Mouse (Mus musculus) MEL (cell line): Measurements from ENCODE around the gene Slc7a8. TPM values are rescaled to one million over a fixed set of nuclear protein-coding genes. Genes with fewer than 3 reads are reported as not detected.

Experiments
- DNase-seq: peaks from one replicate; pipeline ENCODE4 v3.0.0; 2011; ENCODE audit warnings: low read depth, low spot score
- H3K27ac ChIP-seq: 2 replicates; pipeline ENCODE4 v1.5.1; 2012; ENCODE audit warnings: low read depth, mild to moderate bottlenecking, control low read depth, low read length, moderate library complexity; ENCODE audit not compliant: control insufficient read depth
- H3K27me3 ChIP-seq, 2 experiments: fragments of 150-350 bp in 1 of 2; sonication (generic) in 1 of 2; 2 replicates each; pipeline ENCODE4 v1.6.1; 2012; ENCODE audit warnings: low read length in 2 of 2, mild to moderate bottlenecking in 2 of 2, improper control_type of control experiment in 1 of 2, moderate library complexity in 1 of 2; ENCODE audit not compliant: insufficient read depth in 2 of 2, control insufficient read depth in 1 of 2
- H3K36me3 ChIP-seq, 2 experiments: 2 replicates each; pipeline ENCODE4 v1.6.1; 2012 to 2014; ENCODE audit warnings: low read length in 2 of 2, improper control_type of control experiment in 1 of 2, inconsistent platforms in 1 of 2, mild to moderate bottlenecking in 1 of 2; ENCODE audit not compliant: insufficient read depth in 2 of 2, control insufficient read depth in 1 of 2
- H3K4me1 ChIP-seq, 2 experiments: fragments of 150-350 bp in 1 of 2; sonication (generic) in 1 of 2; 2 replicates each; pipeline ENCODE4 v1.6.1; 2012; ENCODE audit warnings: low read length in 2 of 2, improper control_type of control experiment in 1 of 2, mild to moderate bottlenecking in 1 of 2; ENCODE audit not compliant: insufficient read depth in 2 of 2, control insufficient read depth in 1 of 2
- H3K4me3 ChIP-seq, 2 experiments: fragments of 150-350 bp in 1 of 2; sonication (generic) in 1 of 2; 2 replicates each; pipeline ENCODE4 v1.5.1; 2012; ENCODE audit warnings: low read depth in 2 of 2, low read length in 2 of 2, mild to moderate bottlenecking in 2 of 2, moderate library complexity in 2 of 2, control low read depth in 1 of 2, improper control_type of control experiment in 1 of 2; ENCODE audit not compliant: control insufficient read depth in 1 of 2, insufficient read depth in 1 of 2
- H3K79me2 ChIP-seq: 2 replicates; pipeline ENCODE4 v1.6.1; 2012; ENCODE audit warnings: mild to moderate bottlenecking, low read length, moderate library complexity; ENCODE audit not compliant: control insufficient read depth, poor library complexity, insufficient read depth
- H3K9ac ChIP-seq: 2 replicates; pipeline ENCODE4 v1.6.1; 2012; ENCODE audit warnings: low read depth, mild to moderate bottlenecking, control low read depth, low read length, moderate library complexity; ENCODE audit not compliant: control insufficient read depth, poor library complexity, severe bottlenecking
- H3K9me3 ChIP-seq: fragments of 150-350 bp; sonication (generic); replicated peaks from 2 replicates; pipeline ENCODE4 v1.6.1; 2012; ENCODE audit warnings: mild to moderate bottlenecking, low read length, improper control_type of control experiment, moderate library complexity; ENCODE audit not compliant: insufficient read depth
- CTCF ChIP-seq, 3 experiments: IDR thresholded peaks in 2 of 3; conservative IDR thresholded peaks in 1 of 3; 2 replicates each; pipeline ENCODE4 v1.5.1; 2011 to 2012; ENCODE audit warnings: low read length in 3 of 3, low read depth in 2 of 3, mild to moderate bottlenecking in 2 of 3, improper control_type of control experiment in 1 of 3, inconsistent platforms in 1 of 3, mixed read lengths in 1 of 3, moderate library complexity in 1 of 3; ENCODE audit not compliant: control insufficient read depth in 1 of 3, insufficient read depth in 1 of 3, poor library complexity in 1 of 3, severe bottlenecking in 1 of 3
- E2F4 ChIP-seq: IDR thresholded peaks from 2 replicates; pipeline ENCODE4 v1.6.1; 2011; ENCODE audit warnings: low read depth, low read length, improper control_type of control experiment, borderline replicate concordance
- ELF1 ChIP-seq: IDR thresholded peaks from 2 replicates; pipeline ENCODE4 v1.6.1; 2014; ENCODE audit warnings: low read depth, mild to moderate bottlenecking, inconsistent platforms, low read length, improper control_type of control experiment, moderate library complexity
- EP300 ChIP-seq, 2 experiments: IDR thresholded peaks; 2 replicates each; pipeline ENCODE4 v1.6.1; 2011; ENCODE audit warnings: improper control_type of control experiment in 2 of 2, low read length in 2 of 2, low read depth in 1 of 2, mild to moderate bottlenecking in 1 of 2
- GABPA ChIP-seq: IDR thresholded peaks from 2 replicates; pipeline ENCODE4 v1.6.1; 2012; ENCODE audit warnings: low read depth, mild to moderate bottlenecking, inconsistent platforms, low read length, improper control_type of control experiment, moderate library complexity
- GATA1 ChIP-seq: IDR thresholded peaks from 2 replicates; pipeline ENCODE4 v1.6.1; 2011; ENCODE audit warnings: low read depth, low read length, improper control_type of control experiment
- KAT2A ChIP-seq: conservative IDR thresholded peaks from 2 replicates; pipeline ENCODE4 v1.6.1; 2012; ENCODE audit warnings: low read depth, low read length, improper control_type of control experiment, inconsistent platforms
- MAFK ChIP-seq: IDR thresholded peaks from 2 replicates; pipeline ENCODE4 v1.6.1; 2011; ENCODE audit warnings: low read depth, mild to moderate bottlenecking, low read length, improper control_type of control experiment, borderline replicate concordance
- MEF2A ChIP-seq: IDR thresholded peaks from 2 replicates; pipeline ENCODE4 v1.6.1; 2014; ENCODE audit warnings: low read depth, mild to moderate bottlenecking, inconsistent platforms, low read length, improper control_type of control experiment; ENCODE audit not compliant: poor library complexity, insufficient replicate concordance, severe bottlenecking; ENCODE audit errors: extremely low read depth
- MYC ChIP-seq: IDR thresholded peaks from 2 replicates; pipeline ENCODE4 v1.6.1; 2011; ENCODE audit warnings: low read depth, mild to moderate bottlenecking, low read length, improper control_type of control experiment, moderate library complexity
- NRF1 ChIP-seq: IDR thresholded peaks from 2 replicates; pipeline ENCODE4 v1.6.1; 2014; ENCODE audit warnings: low read depth, mild to moderate bottlenecking, inconsistent platforms, low read length, improper control_type of control experiment, moderate library complexity; ENCODE audit not compliant: poor library complexity, insufficient read depth, severe bottlenecking
- RCOR1 ChIP-seq: IDR thresholded peaks from 2 replicates; pipeline ENCODE4 v1.6.1; 2012; ENCODE audit warnings: low read depth, mild to moderate bottlenecking, inconsistent platforms, low read length, improper control_type of control experiment
- SIN3A ChIP-seq: IDR thresholded peaks from 2 replicates; pipeline ENCODE4 v1.6.1; 2012; ENCODE audit warnings: low read length, improper control_type of control experiment, inconsistent platforms
- SMC3 ChIP-seq: IDR thresholded peaks from 2 replicates; pipeline ENCODE4 v1.6.1; 2011; ENCODE audit warnings: low read depth, low read length, improper control_type of control experiment
- TAL1 ChIP-seq: IDR thresholded peaks from 2 replicates; pipeline ENCODE4 v1.6.1; 2012; ENCODE audit warnings: mild to moderate bottlenecking, inconsistent platforms, low read length, moderate library complexity, mixed read lengths
- TBP ChIP-seq: IDR thresholded peaks from 2 replicates; pipeline ENCODE4 v1.8.0; 2011; ENCODE audit warnings: low read depth, low read length, improper control_type of control experiment
- ZKSCAN1 ChIP-seq: IDR thresholded peaks from 2 replicates; pipeline ENCODE4 v1.6.1; 2012; ENCODE audit warnings: low read depth, mild to moderate bottlenecking, inconsistent platforms, low read length, improper control_type of control experiment, moderate library complexity
- ZNF384 ChIP-seq: IDR thresholded peaks from 2 replicates; pipeline ENCODE4 v1.6.1; 2012; ENCODE audit warnings: low read depth, mild to moderate bottlenecking, inconsistent platforms, low read length, improper control_type of control experiment
- polyA plus RNA-seq, 2 experiments: library from polyadenylated mRNA; stranded (reverse) in 1 of 2; unstranded in 1 of 2; fragments of >175 nt in 1 of 2; fragments of >200 nt in 1 of 2; gene quantifications; 2 replicates each; pipeline versions ENCODE4 v1.2.1 to v1.2.4; 2012; ENCODE audit warnings: low replicate concordance in 2 of 2, low read depth in 1 of 2; ENCODE audit not compliant: insufficient read length in 2 of 2, insufficient read depth in 1 of 2, missing spikeins in 1 of 2
- total RNA-seq: library from RNA; depleted of rRNA; stranded (reverse); fragments of 300-350 nt; gene quantifications from 2 replicates; pipeline ENCODE4 v1.2.3, GENCODE M21; 2012

Gene Slc7a8
- total and polyA plus RNA-seq, 3 experiments = 0.08 to 0.29 TPM; not detected in 1

- H3K9me3 ChIP-seq = no peaks in the 10 kb centered on the region
- peaks cover 0 to 15% of the 10 kb centered on the region in 2 experiments; a peak in 2 of 4 replicates for H3K4me1 ChIP-seq
- no peak for TF ChIP-seq ZKSCAN1
- no peak for TF ChIP-seq RCOR1
- TF ChIP-seq CTCF (IDR thresholded peaks at IDR 0.05 in 2 of 3, conservative IDR thresholded peaks at IDR 0.05 in 1 of 3; ENCODE audit: control insufficient read depth in 1 of 3, insufficient read depth in 1 of 3, low read depth in 2 of 3, low read length in 3 of 3, poor library complexity in 1 of 3, severe bottlenecking in 1 of 3) = no peak
- H3K4me3 ChIP-seq = no peak overlapping the region
- H3K27me3 ChIP-seq = no peaks in the 10 kb centered on the region
- no peak overlapping the region for H3K27ac ChIP-seq
- H3K79me2 ChIP-seq = no peaks in the 10 kb centered on the region
- DNase-seq = no peak
- H3K36me3 ChIP-seq = 0 out of 4 replicates have a peak, but pooled peaks cover 0 to 2% of the 10 kb centered on the region in 2 experiments
- no peak overlapping the region for H3K9ac ChIP-seq
Measured at GRCm38 (mm10) chr14:54720041-54720440, 61.7 kb downstream of the Slc7a8 start.

GRCm38 (mm10) chr14:54715402-54715801 is 66.3 kb downstream of the Slc7a8 start:
- no peak overlapping the region for H3K4me3 ChIP-seq
- no peak for TF ChIP-seq E2F4
- TF ChIP-seq TBP = no peak
- no peak for TF ChIP-seq SMC3
- no peak for TF ChIP-seq EP300 (IDR thresholded peaks at IDR 0.05; ENCODE audit: low read depth in 1 of 2, low read length in 2 of 2)
- no peak for TF ChIP-seq TAL1
- TF ChIP-seq NRF1 = no peak
- TF ChIP-seq MAFK = no peak
- no peak for TF ChIP-seq MYC
- no peak for TF ChIP-seq SIN3A
- no peak for TF ChIP-seq ELF1
- TF ChIP-seq KAT2A = no peak
- TF ChIP-seq MEF2A = no peak
- no peak for TF ChIP-seq ZNF384
- no peak for TF ChIP-seq GABPA
- no peak for TF ChIP-seq GATA1
- H3K9ac ChIP-seq = no peak overlapping the region
- DNase-seq = no peak
- peaks cover 0 to 2% of the 10 kb centered on the region in 2 experiments; a peak in 1 of 4 replicates for H3K36me3 ChIP-seq
- peaks cover 0 to 18% of the 10 kb centered on the region in 2 experiments; a peak in 2 of 4 replicates for H3K4me1 ChIP-seq
- H3K27ac ChIP-seq = no peak overlapping the region
- H3K79me2 ChIP-seq = no peaks in the 10 kb centered on the region
- no peaks in the 10 kb centered on the region for H3K9me3 ChIP-seq
- H3K27me3 ChIP-seq = no peaks in the 10 kb centered on the region
